Mouse (Mus musculus) cerebellum, adult (tissue): ENCODE data around the gene Gm27179.
A peak's percentile ranks its signal among the peaks of the same experiment; 100 is the strongest.
"Not testable (repeated sequence)": the region's sequence is repeated elsewhere in the genome, so short reads cannot be mapped to it uniquely, and the experiment has no call there.

ENCODE experiments used
- ATAC-seq: cut with Nextera tagmentation; 2 replicates; pipeline ENCODE4 v1.9.2; 2017; ENCODE audit warnings: mild to moderate bottlenecking, moderate library complexity, mixed read lengths; ENCODE audit not compliant: insufficient number of reproducible peaks, low FRiP score, low TSS enrichment

Gene Gm27179

DNA sequence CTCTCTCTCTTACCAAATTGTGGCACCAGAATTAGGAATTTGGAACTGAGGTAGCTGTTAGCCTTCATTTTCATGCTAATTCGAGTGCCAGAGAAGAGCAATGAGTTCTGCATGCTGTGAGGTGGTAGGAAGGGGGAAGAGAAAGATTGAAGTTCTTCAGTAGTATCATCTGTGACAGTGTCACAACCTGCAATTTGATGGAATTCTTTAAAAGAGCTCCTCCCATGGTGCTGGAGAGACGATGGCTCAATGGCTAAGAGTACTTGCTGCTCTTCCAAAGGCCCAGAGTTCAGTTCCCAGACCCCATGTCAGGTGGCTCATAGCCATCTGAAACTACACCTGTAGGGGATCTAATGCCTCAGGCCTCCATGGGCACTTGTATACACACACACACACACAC is at the start of gene Gm27179:
Gene Gm27179, minus strand, starts transcription at position 101 of the 400 bp plus-strand sequence.
- ATAC-seq, result not testable (repeated sequence)

DNA sequence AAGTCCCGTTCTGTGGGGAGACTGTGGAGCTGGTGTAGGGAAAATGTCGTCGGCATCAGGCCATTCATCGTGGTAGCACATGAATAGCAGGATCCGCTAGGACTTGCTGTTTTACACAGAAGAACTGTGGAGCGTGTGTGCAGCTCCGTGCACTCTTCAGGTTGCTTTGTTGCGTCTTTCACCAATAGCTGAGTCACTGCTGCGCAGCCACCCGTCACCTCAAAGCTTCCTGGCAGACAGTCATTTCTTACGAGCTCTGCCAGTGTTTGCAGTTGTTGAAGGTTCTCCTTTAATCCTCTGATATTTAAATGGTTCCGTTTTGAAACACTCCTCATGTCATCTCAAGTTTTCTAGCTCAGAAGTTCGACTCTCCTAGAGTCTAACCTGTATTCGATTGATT is 45.2 kb upstream of the Gm27179 start:
- not testable (repeated sequence) for ATAC-seq

- not testable (repeated sequence) for ATAC-seq
These were observed 44.5 kb upstream of the Gm27179 start for GRCm38 (mm10) chr14:69556820-69557219.

DNA sequence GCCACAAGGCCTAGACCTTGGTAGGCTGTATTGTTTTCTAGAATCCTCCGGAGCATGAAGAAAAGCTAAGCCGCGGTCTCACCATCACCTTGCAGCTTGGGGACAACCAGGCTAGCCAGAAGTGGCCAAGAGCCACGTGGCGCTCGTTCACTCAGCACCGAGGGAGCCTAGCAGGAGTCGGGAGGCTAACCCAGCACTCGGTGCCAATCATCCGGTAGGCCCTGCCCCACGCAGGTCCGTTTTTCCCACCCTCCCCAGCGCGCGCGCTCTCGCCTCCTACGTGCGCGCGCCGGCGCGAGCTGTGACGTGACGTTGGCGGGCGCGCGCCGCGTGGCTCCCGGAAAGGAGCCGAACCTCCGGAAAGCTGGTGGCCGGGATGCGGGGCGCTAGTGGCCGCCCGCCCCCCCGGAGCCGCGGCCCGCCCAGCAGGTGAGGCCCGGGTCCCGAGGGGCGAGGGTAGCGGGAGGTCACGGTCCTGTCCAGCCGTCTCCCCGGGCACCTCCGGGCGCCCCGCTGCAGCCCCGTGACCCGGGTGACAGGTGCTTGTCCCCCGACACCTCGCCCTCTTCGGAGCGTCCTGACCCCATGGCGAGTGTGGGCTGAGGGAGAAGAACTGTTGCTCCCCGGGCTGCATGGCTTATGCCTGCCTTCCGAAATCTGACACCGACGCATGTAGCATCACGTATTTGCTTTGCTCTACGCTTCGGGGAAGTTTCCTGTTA is 42.9 kb upstream of the Gm27179 start, which contains the start of gene Entpd4b:
Gene Entpd4b, plus strand, starts transcription at position 315 of the 722 bp plus-strand sequence.
- peak; percentile 97 for ATAC-seq

DNA sequence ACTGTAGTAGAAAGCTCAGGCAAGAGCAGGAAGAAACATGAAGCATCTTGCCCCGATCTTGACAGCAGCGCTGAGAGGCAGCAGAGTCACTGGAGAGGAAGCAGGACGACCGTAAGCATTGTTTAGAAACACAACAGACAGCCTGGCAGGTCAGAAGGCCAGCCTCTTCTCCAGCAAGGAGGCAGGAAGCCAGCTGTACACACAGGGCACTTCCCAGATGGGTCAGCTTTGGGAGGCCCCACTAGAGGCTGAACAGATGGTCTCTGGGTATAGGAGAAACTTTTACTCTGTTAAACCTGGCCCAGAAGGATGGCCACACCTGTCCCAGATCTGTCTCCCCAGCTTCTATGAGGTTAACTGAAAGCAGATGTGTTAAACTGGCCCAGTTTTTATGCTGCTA is 35.0 kb upstream of the Gm27179 start:
- not testable (repeated sequence) for ATAC-seq

DNA sequence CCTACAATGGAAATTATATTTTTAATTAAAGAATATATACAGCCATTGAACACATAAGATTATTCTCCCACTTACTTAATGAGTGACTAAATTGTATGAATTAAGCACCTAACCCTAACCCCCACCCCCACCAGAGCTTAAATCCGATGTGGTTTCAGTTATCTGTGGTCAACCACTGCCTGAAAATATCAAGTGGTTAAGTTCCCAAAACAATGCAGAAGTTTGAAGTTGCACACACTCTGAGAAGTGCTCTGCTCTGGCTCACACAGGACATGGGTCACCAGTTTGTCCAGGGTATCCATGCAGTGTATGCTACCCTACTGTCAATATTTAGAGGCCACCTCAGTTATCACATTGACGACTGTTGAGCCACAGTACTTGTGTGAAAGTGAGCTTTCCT is 32.7 kb upstream of the Gm27179 start:
- not testable (repeated sequence) for ATAC-seq

DNA sequence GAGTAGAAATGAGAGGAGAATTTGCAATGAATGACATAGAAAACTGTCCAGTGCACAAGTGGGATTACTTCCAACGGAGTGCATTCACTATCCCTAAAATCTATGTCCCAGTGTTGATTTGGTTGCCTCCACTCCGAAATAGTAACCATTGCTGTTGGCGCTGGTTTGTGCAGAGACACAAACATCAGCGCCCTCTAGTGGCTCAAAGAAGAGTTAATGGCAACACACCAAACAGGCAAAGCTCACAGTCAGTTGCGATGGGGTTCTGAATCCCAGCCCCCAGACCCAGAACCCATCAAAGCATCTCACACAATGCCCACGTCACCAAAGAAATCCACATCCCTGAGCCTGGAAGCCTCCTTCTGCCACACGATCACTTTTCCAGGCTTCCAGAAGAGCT is 31.7 kb upstream of the Gm27179 start:
- 0 out of 2 replicates have a peak, but pooled peaks have one; percentile 36 for ATAC-seq

GRCm38 (mm10) chr14:69542695-69543094 is 30.3 kb upstream of the Gm27179 start:
- not testable (repeated sequence) for ATAC-seq

DNA sequence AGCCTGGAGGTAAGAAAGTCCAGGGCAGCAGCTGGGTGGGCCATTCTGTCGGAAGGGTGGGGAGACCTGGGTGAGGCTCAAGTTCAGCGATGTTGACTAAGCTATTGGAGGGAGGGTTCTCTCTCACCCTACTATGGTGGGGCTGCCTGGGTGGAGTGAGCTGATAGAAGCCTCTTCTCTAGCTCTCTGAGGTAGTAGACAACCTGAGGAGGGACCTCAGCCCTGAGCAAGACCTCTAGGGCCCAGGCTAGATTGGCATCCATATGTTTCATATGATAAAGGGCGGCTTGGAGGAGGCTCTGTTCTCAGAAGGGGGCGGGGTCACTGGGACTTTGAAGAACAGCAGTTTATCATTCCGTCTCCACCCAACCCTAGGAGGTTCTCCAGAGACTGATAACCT is 27.8 kb upstream of the Gm27179 start:
- ATAC-seq, result not testable (repeated sequence)

- ATAC-seq, result not testable (repeated sequence)
These were observed 24.2 kb upstream of the Gm27179 start for GRCm38 (mm10) chr14:69536539-69536938.

GRCm38 (mm10) chr14:69526202-69526601 is 13.9 kb upstream of the Gm27179 start:
- ATAC-seq, result not testable (repeated sequence)

GRCm38 (mm10) chr14:69523001-69523400 is 10.7 kb upstream of the Gm27179 start:
- ATAC-seq, result not testable (repeated sequence)

DNA sequence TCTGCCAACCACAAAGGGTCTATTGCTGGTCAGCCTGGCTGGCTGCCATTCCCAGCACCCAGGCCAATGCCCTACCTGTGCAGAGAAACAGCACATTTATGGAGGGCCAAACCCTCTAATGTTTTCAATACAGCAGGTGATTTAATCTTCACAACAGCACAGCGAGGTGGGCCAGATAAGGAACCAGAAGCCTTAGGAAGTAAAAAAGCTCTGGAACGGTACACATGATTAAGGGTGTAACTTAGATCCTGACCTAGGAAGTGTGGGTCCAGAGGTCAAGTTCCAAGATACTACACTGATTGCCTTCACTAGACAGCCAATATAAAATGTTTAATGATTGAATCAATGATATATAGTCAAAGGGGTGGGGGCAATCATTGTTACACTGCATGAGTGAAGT is 8.5 kb upstream of the Gm27179 start:
- ATAC-seq, result not testable (repeated sequence)

DNA sequence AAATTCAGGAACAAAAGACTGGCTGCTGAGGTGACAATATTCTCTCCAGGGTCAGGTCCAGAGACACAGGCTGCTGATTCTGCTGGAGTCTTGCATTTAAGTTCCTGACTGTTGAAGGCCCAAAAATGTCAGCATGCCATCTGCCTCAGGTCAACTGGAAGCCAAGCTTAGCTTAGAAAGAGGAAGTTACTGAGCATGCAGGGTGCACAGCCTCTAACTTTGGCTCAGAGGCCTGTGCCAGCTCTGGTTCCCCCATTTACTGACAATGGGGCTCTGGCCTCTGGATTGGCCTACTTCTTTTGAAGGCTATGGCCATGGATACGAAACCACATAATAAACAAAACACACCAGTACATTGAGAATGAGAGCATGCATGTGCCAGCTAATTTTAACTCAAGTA is 5.3 kb downstream of the Gm27179 start:
- not testable (repeated sequence) for ATAC-seq

- peak; percentile 99 for ATAC-seq
These were observed 9.2 kb downstream of the Gm27179 start, which contains the start of gene Gm16867 for GRCm38 (mm10) chr14:69503174-69503573. TSS of gene Gm16867 (minus strand) at chr14:69503362.

DNA sequence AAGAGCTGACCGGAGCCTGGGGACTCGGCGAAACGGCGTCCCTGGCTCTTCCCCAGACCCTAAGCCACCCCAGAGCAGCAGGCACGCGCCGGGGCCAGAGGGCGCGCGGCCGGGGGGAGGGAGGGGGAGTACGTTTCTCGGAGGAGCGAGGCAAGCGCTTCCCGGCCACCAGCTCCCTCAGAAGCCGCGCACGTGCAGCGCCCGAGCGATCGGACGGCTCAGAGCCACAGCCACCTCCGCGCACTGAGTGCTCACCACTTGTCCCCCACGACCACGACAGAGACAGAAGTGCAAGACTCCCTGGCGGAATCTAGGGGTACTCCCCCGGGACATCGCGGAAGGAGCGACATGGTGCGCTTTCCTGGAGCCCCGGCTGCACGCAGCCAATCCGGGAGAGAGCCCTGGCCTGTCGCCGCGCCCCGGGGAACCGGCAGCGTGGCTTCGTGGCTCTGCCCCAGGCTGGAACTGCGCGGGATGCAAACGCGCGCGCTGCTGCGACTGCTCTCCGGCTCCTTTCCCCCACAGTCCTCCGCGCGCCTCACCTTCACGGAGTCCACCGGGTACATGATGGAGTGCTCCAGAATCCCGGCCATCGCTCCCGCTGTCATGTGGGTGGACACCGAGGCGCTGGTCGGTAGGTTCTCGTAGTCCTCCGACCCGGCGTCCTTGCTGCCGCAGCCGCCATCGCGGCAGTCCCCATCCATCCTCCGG is 9.8 kb downstream of the Gm27179 start:
- peak; percentile 39 for ATAC-seq

GRCm38 (mm10) chr14:69496259-69496658 is 16.1 kb downstream of the Gm27179 start:
- not testable (repeated sequence) for ATAC-seq

- ATAC-seq, result not testable (repeated sequence)
These were observed 17.4 kb downstream of the Gm27179 start for GRCm38 (mm10) chr14:69494946-69495345.

GRCm38 (mm10) chr14:69494522-69494921 is 17.8 kb downstream of the Gm27179 start:
- ATAC-seq, result not testable (repeated sequence)

DNA sequence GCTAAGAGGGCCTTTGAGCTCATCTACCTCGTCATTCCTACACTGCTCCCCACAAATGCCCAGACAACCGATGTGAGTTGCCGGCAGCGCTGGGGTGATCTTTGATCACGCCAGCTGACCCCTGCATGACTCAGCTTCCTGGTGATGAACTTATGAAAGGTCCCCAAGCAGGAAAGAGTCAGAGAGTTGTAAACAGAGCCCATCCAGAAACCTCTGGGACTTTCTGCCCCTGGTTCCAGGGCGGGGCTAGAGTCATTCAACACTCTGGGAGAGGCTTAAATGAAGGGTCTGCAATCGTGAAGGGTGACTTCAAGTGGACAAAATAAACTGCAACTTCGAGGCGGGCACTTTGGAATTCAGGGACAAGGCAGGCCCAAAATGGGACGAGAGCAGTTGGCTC is 24.3 kb downstream of the Gm27179 start:
- ATAC-seq, result not testable (repeated sequence)

DNA sequence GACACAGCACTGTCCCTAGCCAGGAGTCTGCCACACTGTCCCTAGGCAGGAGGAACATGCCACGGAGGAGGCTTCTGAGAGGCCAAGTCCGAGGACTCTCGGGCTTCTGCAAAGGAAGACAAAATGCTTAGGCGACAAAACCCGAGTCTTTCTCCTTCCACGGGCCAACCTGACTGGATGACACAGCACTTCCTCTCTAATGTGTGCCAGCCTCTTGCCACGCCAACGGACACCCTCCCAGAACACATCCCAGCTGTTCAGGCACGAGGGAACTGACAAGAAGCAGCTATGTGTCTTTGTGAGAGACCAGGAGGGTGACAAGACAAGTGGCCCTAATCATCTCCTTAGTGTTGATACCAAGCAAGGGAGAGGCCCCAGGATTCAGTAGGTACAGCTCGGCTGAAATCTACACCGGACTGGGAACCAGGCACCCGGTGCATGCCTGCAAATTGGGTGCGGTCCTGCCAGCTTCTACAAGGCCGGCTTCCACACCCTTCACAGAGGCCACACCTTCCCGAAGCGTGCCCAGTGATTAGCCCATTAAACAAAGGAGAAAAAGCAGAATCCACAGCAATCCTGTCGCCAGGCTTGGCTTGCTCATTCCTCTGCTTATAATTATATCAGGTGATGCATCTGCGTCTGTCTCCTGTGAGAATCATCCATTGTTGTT is 26.7 kb downstream of the Gm27179 start:
- ATAC-seq, result not testable (repeated sequence)
